Mouse (Mus musculus): ENCODE data around the gene Klhl42. TPM values are rescaled to one million over a fixed set of nuclear protein-coding genes. Genes with fewer than 3 reads are reported as not detected.

Gene Klhl42
- total RNA-seq, 2 experiments from 2014 or later = 2.3 to 2.4 TPM

DNA sequence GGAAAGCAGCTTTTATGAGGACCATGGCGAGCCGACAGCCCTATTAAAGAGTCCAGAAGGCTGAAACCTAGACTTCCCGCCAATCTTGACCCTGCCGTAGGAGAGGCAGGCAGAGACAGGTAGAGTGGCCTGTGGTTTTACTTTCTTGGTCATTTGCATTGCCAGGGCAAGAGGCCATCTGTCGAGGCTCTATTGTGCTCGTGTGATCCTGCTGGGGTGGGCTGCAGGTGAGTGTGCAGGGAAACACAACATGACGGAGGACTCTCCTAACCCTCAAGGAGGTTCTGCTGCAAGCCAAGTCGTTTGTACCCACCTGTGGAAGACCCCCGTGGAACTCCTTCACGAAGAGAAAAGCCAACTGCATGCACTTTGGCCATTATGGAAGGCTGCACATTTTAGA is 54.6 kb downstream of the Klhl42 start:
- no peak for DNase-seq

GRCm38 (mm10) chr6:147151069-147151468 is 59.9 kb downstream of the Klhl42 start:
- DNase-seq = no peak

GRCm38 (mm10) chr6:147151839-147152238 is 60.7 kb downstream of the Klhl42 start:
- DNase-seq = no peak

DNA sequence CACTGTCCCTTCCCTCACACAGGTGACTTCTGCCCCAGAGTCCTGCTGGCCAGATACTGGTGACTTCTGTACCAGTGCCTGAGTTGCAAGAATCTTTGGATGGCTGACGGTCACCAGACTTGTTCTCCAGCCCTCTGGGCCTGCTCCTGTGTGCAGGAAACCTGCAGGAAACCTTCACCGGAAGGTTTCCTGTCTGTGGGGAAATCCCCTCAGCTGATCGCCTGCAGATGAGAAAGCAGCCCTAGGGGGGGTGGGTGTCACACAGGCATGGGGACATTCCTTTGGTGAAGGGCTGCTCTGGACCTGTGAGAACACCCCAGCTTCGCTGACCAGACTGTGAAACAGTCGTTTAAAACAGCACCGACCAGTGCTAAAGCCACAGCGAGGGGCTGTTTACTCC is 63.9 kb downstream of the Klhl42 start:
- DNase-seq = no peak

GRCm38 (mm10) chr6:147161818-147162584 is 70.8 kb downstream of the Klhl42 start:
- peak; percentile 25 for DNase-seq

Other genes starting within 250 kb of the Klhl42 start
- gene Smco2, start 241.3 kb upstream of the Klhl42 start, total RNA-seq (2021) = not detected
- gene Ppfibp1, start 202.9 kb upstream of the Klhl42 start, total RNA-seq (2021) = 10 to 100 TPM; 32.7 to 33.7 TPM
- not detected for gene 1700034J05Rik, start 137.0 kb upstream of the Klhl42 start, total RNA-seq (2021)
- gene Rep15, start 58.8 kb upstream of the Klhl42 start, total RNA-seq (2021) = under 1 TPM; 0.54 to 0.59 TPM
- gene Mrps35, start 48.6 kb upstream of the Klhl42 start, total RNA-seq (2021) = 10 to 100 TPM; 51.7 to 59.4 TPM
- not detected for gene Mansc4, start 4.3 kb upstream of the Klhl42 start, total RNA-seq (2021)
- 1 to 10 TPM in 1 of 2 experiments, under 1 TPM in 1; 0.88 to 1.6 TPM for gene Pthlh, start 172.8 kb downstream of the Klhl42 start, total RNA-seq (2021)

All from gastrocnemius, postnatal 25 days (tissue).